Mouse (Mus musculus): Measurements from ENCODE around the gene Hc.

- no peak for TF ChIP-seq CTCF (IDR thresholded peaks at IDR 0.05; ENCODE audit: extremely low read depth, insufficient read depth, insufficient read length, insufficient replicate concordance)
- TF ChIP-seq POLR2A (IDR thresholded peaks at IDR 0.05; ENCODE audit: low read depth, low read length) = no peak
Observed at GRCm38 (mm10) chr2:35060256-35060655, 982 bp downstream of the Hc start.
